Comparison of ENCODE assay signal across 12 mouse cellular contexts in genomic region chr17:30192416-30193005, GRCm38 (mm10).
DNase-seq lines count a peak whose midpoint lies in the region; TF ChIP-seq lines count a peak whose summit lies in the region.
"Had no signal": no experiment of that assay in that cellular context is flagged by ENCODE, and none has a peak within 500 bp of the region (broad histone marks: within the 10 kb centered on the region; RNA-seq: fewer than 3 reads in every experiment).

No protein-coding gene starts in this region.

- peaks cover 13% of the 10 kb centered on the region for H3K36me3 ChIP-seq in heart, embryonic 10.5 days

- H3K27ac ChIP-seq in heart, embryonic 10.5 days: peak overlapping the region; percentile 37; the same call in 1 of the 2 replicates
- no peak overlapping the region for H3K27ac ChIP-seq in left cerebral cortex, adult 2 months
- H3K27ac ChIP-seq: embryonic facial prominence, embryonic 12.5 days; forebrain, embryonic 12.5 days; limb, embryonic 13.5 days had no signal

- no peak overlapping the region for H3K4me3 ChIP-seq in heart, embryonic 10.5 days
- H3K4me3 ChIP-seq in left cerebral cortex, adult 2 months: no peak overlapping the region
- H3K4me3 ChIP-seq: embryonic facial prominence, embryonic 12.5 days; forebrain, embryonic 12.5 days; limb, embryonic 13.5 days had no signal

- WGBS in heart, embryonic 10.5 days: 87% methylated on average over 26 of the region's 26 CpGs

- intact Hi-C loops in left cerebral cortex, adult 2 months (cut with DNase I): no loop called here
- intact Hi-C loops in left cerebral cortex, postnatal 4 days (cut with DNase I): no loop called here

- DNase-seq in heart, embryonic 10.5 days (ENCODE audit: low spot score): peak; percentile 69
- no peak for DNase-seq in heart, adult 8-10 months (ENCODE audit: low spot score)
- DNase-seq in left cerebral cortex, adult 2 months (ENCODE audit: extremely low spot score in 1 of 2, low spot score in 2 of 2): peak; percentile 19 to 20
- DNase-seq in left cerebral cortex, postnatal 4 days: no peak
- peak; percentile 4 for DNase-seq in thymus, postnatal 4 days
- no peak for DNase-seq in thymus, postnatal 0 days (ENCODE audit: low spot score)
- DNase-seq in urinary bladder, postnatal 4 days (ENCODE audit: low spot score in 2 of 2): peak; percentile 15 to 51
- DNase-seq: gastrocnemius, postnatal 10 days; lung, embryonic 14.5 days had no signal

- no peaks in the 10 kb centered on the region for H3K27me3 ChIP-seq in heart, embryonic 10.5 days (ENCODE audit: insufficient read depth, poor library complexity, severe bottlenecking)
- H3K27me3 ChIP-seq: embryonic facial prominence, embryonic 12.5 days; limb, embryonic 13.5 days had no signal

- no peaks in the 10 kb centered on the region for H3K9me3 ChIP-seq in heart, embryonic 10.5 days
- H3K9me3 ChIP-seq: embryonic facial prominence, embryonic 12.5 days; forebrain, embryonic 12.5 days; limb, embryonic 13.5 days had no signal

- peaks cover 98% of the 10 kb centered on the region for H3K4me1 ChIP-seq in heart, embryonic 10.5 days

- no peak for TF ChIP-seq CTCF in left cerebral cortex, adult 2 months (IDR thresholded peaks at IDR 0.05)

Comparison
In these comparisons a context has a peak if more than half of its experiments do, and no peak if none do; other contexts are left out.
1. DNase-seq: peak in heart, embryonic 10.5 days (single experiment), left cerebral cortex, adult 2 months (2 of 2), thymus, postnatal 4 days (single experiment) and urinary bladder, postnatal 4 days (2 of 2); none in heart, adult 8-10 months (single experiment), left cerebral cortex, postnatal 4 days (single experiment) and thymus, postnatal 0 days (single experiment).